Mouse (Mus musculus): Measurements from ENCODE around the gene Tnfrsf21. TPM values are rescaled to one million over a fixed set of nuclear protein-coding genes. Genes with fewer than 3 reads are reported as not detected.

Tnfrsf21 gene
- total RNA-seq, 1 experiment from 2014 or later, result 53.9 TPM

- no peak for ATAC-seq (replicated peaks in 1 of 2; ENCODE audit: insufficient read depth in 1 of 2, low FRiP score in 2 of 2, low TSS enrichment in 1 of 2, low read depth in 1 of 2, poor library complexity in 2 of 2, severe bottlenecking in 2 of 2)
Measured at GRCm38 (mm10) chr17:43107338-43107737, 91.0 kb downstream of the Tnfrsf21 start.

- no peak for ATAC-seq (replicated peaks in 1 of 2; ENCODE audit: insufficient read depth in 1 of 2, low FRiP score in 2 of 2, low TSS enrichment in 1 of 2, low read depth in 1 of 2, poor library complexity in 2 of 2, severe bottlenecking in 2 of 2)
Measured at GRCm38 (mm10) chr17:43109501-43109900, 93.1 kb downstream of the Tnfrsf21 start.

GRCm38 (mm10) chr17:43110168-43110885 is 94.0 kb downstream of the Tnfrsf21 start:
- no peak for ATAC-seq (replicated peaks in 1 of 2; ENCODE audit: insufficient read depth in 1 of 2, low FRiP score in 2 of 2, low TSS enrichment in 1 of 2, low read depth in 1 of 2, poor library complexity in 2 of 2, severe bottlenecking in 2 of 2)

GRCm38 (mm10) chr17:43113391-43113984 is 97.1 kb downstream of the Tnfrsf21 start:
- no peak for ATAC-seq (replicated peaks in 1 of 2; ENCODE audit: insufficient read depth in 1 of 2, low FRiP score in 2 of 2, low TSS enrichment in 1 of 2, low read depth in 1 of 2, poor library complexity in 2 of 2, severe bottlenecking in 2 of 2)

- ATAC-seq (replicated peaks in 1 of 2; ENCODE audit: insufficient read depth in 1 of 2, low FRiP score in 2 of 2, low TSS enrichment in 1 of 2, low read depth in 1 of 2, poor library complexity in 2 of 2, severe bottlenecking in 2 of 2), result no peak
Measured at GRCm38 (mm10) chr17:43114086-43114581, 97.8 kb downstream of the Tnfrsf21 start.

GRCm38 (mm10) chr17:43114926-43115325 is 98.6 kb downstream of the Tnfrsf21 start:
- ATAC-seq (replicated peaks in 1 of 2; ENCODE audit: insufficient read depth in 1 of 2, low FRiP score in 2 of 2, low TSS enrichment in 1 of 2, low read depth in 1 of 2, poor library complexity in 2 of 2, severe bottlenecking in 2 of 2), result no peak

- no peak for ATAC-seq (replicated peaks in 1 of 2; ENCODE audit: insufficient read depth in 1 of 2, low FRiP score in 2 of 2, low TSS enrichment in 1 of 2, low read depth in 1 of 2, poor library complexity in 2 of 2, severe bottlenecking in 2 of 2)
Measured at GRCm38 (mm10) chr17:43116748-43117147, 100.4 kb downstream of the Tnfrsf21 start.

GRCm38 (mm10) chr17:43119446-43119845 is 103.1 kb downstream of the Tnfrsf21 start:
- no peak for ATAC-seq (replicated peaks in 1 of 2; ENCODE audit: insufficient read depth in 1 of 2, low FRiP score in 2 of 2, low TSS enrichment in 1 of 2, low read depth in 1 of 2, poor library complexity in 2 of 2, severe bottlenecking in 2 of 2)

- no peak for ATAC-seq (replicated peaks in 1 of 2; ENCODE audit: insufficient read depth in 1 of 2, low FRiP score in 2 of 2, low TSS enrichment in 1 of 2, low read depth in 1 of 2, poor library complexity in 2 of 2, severe bottlenecking in 2 of 2)
Measured at GRCm38 (mm10) chr17:43121096-43121495, 104.7 kb downstream of the Tnfrsf21 start.

GRCm38 (mm10) chr17:43128305-43128704 is 112.0 kb downstream of the Tnfrsf21 start:
- ATAC-seq (replicated peaks in 1 of 2; ENCODE audit: insufficient read depth in 1 of 2, low FRiP score in 2 of 2, low TSS enrichment in 1 of 2, low read depth in 1 of 2, poor library complexity in 2 of 2, severe bottlenecking in 2 of 2), result 0 out of 4 replicates have a peak, but pooled peaks of 1 of the 2 experiments have one; percentile 17

GRCm38 (mm10) chr17:43128908-43129533 is 112.7 kb downstream of the Tnfrsf21 start:
- ATAC-seq (replicated peaks in 1 of 2; ENCODE audit: insufficient read depth in 1 of 2, low FRiP score in 2 of 2, low TSS enrichment in 1 of 2, low read depth in 1 of 2, poor library complexity in 2 of 2, severe bottlenecking in 2 of 2), result no peak

- ATAC-seq (replicated peaks in 1 of 2; ENCODE audit: insufficient read depth in 1 of 2, low FRiP score in 2 of 2, low TSS enrichment in 1 of 2, low read depth in 1 of 2, poor library complexity in 2 of 2, severe bottlenecking in 2 of 2), result no peak
Measured at GRCm38 (mm10) chr17:43130115-43130869, 113.9 kb downstream of the Tnfrsf21 start.

GRCm38 (mm10) chr17:43130870-43131264 is 114.5 kb downstream of the Tnfrsf21 start:
- ATAC-seq (replicated peaks in 1 of 2; ENCODE audit: insufficient read depth in 1 of 2, low FRiP score in 2 of 2, low TSS enrichment in 1 of 2, low read depth in 1 of 2, poor library complexity in 2 of 2, severe bottlenecking in 2 of 2), result peak in 1 of 2 experiments; percentile 29; a peak in 1 of 4 replicates

GRCm38 (mm10) chr17:43132477-43132876 is 116.1 kb downstream of the Tnfrsf21 start:
- no peak for ATAC-seq (replicated peaks in 1 of 2; ENCODE audit: insufficient read depth in 1 of 2, low FRiP score in 2 of 2, low TSS enrichment in 1 of 2, low read depth in 1 of 2, poor library complexity in 2 of 2, severe bottlenecking in 2 of 2)

GRCm38 (mm10) chr17:43133106-43133505 is 116.8 kb downstream of the Tnfrsf21 start:
- no peak for ATAC-seq (replicated peaks in 1 of 2; ENCODE audit: insufficient read depth in 1 of 2, low FRiP score in 2 of 2, low TSS enrichment in 1 of 2, low read depth in 1 of 2, poor library complexity in 2 of 2, severe bottlenecking in 2 of 2)

- no peak for ATAC-seq (replicated peaks in 1 of 2; ENCODE audit: insufficient read depth in 1 of 2, low FRiP score in 2 of 2, low TSS enrichment in 1 of 2, low read depth in 1 of 2, poor library complexity in 2 of 2, severe bottlenecking in 2 of 2)
Measured at GRCm38 (mm10) chr17:43134991-43135390, 118.6 kb downstream of the Tnfrsf21 start.

- no peak for ATAC-seq (replicated peaks in 1 of 2; ENCODE audit: insufficient read depth in 1 of 2, low FRiP score in 2 of 2, low TSS enrichment in 1 of 2, low read depth in 1 of 2, poor library complexity in 2 of 2, severe bottlenecking in 2 of 2)
Measured at GRCm38 (mm10) chr17:43135398-43136265, 119.3 kb downstream of the Tnfrsf21 start.

All from hematopoietic stem cell, adult 5-6 weeks (primary cell).